Mouse (Mus musculus) lung, postnatal 14 days (tissue): ENCODE results near the gene S100a16.

ENCODE experiments used
- DNase-seq: peaks from one replicate; pipeline ENCODE4 v3.0.0; 2021

Gene S100a16

GRCm38 (mm10) chr3:90587361-90588101, 50.5 kb downstream of the S100a16 start:
- DNase-seq = no peak

GRCm38 (mm10) chr3:90589390-90589789, 52.3 kb downstream of the S100a16 start:
- no peak for DNase-seq

DNA sequence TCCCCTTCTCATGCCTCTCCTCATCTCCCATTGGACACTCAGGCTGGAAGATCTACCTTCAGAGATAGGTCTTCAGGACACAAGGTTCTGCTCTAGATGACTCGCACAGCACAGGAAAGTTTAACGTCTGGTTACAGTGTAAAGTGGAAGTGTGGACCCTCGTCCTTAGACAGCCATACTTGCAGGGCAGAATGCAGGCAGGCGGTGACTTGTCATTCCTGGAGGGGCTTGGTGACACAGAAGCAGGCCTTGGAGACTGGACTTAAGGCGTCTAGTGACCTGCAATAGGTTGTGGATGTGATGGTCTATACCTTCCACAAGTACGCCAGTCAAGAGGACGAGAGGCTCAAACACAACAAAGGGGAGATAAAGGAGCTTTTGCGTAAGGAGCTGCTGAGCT, 52.9 kb downstream of the S100a16 start, which contains the start of gene S100a2:
TSS of gene S100a2 (plus strand) at position 301 of the 400 bp plus-strand sequence.
- DNase-seq = no peak
